Mouse (Mus musculus) stomach, embryonic 14.5 days (tissue): Measurements from ENCODE around the gene Pan2. TPM values are rescaled to one million over a fixed set of nuclear protein-coding genes. Genes with fewer than 3 reads are reported as not detected.

Source experiments
- ATAC-seq: fragments of 200-750 bp; cut with Nextera tagmentation; 2 replicates; pipeline ENCODE4 v1.8.0; 2017; ENCODE audit warnings: low read depth, moderate TSS enrichment; ENCODE audit not compliant: insufficient number of reproducible peaks, insufficient read depth, low FRiP score
- H3K27ac ChIP-seq: fragments of 300-500 bp; sonication (generic); 2 replicates; pipeline ENCODE4 v1.5.1; 2014; ENCODE audit warnings: mild to moderate bottlenecking, low read length, moderate library complexity, mixed read lengths
- H3K27me3 ChIP-seq: fragments of 300-500 bp; sonication (generic); 2 replicates; pipeline ENCODE4 v1.6.1; 2014; ENCODE audit warnings: low read length, control low read depth, mixed read lengths; ENCODE audit not compliant: control insufficient read depth, insufficient read depth
- H3K36me3 ChIP-seq: fragments of 300-500 bp; sonication (generic); 2 replicates; pipeline ENCODE4 v1.6.1; 2014; ENCODE audit warnings: mild to moderate bottlenecking, control low read depth, low read length, moderate library complexity, mixed read lengths; ENCODE audit not compliant: control insufficient read depth, insufficient read depth
- H3K4me1 ChIP-seq: fragments of 300-500 bp; sonication (generic); 2 replicates; pipeline ENCODE4 v1.6.1; 2014; ENCODE audit warnings: low read length, control low read depth, mixed read lengths; ENCODE audit not compliant: control insufficient read depth, insufficient read depth
- H3K4me2 ChIP-seq: fragments of 300-500 bp; sonication (generic); replicated peaks from 2 replicates; pipeline ENCODE4 v1.6.1; 2014; ENCODE audit warnings: low read depth, low read length, control low read depth
- H3K4me3 ChIP-seq: fragments of 300-500 bp; sonication (generic); 2 replicates; pipeline ENCODE4 v1.5.1; 2014; ENCODE audit warnings: low read depth, low read length, control low read depth
- H3K9ac ChIP-seq: fragments of 300-500 bp; sonication (generic); replicated peaks from 2 replicates; pipeline ENCODE4 v1.6.1; 2014; ENCODE audit warnings: low read depth, mild to moderate bottlenecking, control low read depth, low read length, moderate library complexity, mixed read lengths
- H3K9me3 ChIP-seq: fragments of 300-500 bp; sonication (generic); 2 replicates; pipeline ENCODE4 v1.6.1; 2016; ENCODE audit warnings: low read depth, low read length, control low read depth; ENCODE audit not compliant: control insufficient read depth
- WGBS: fragments of 180-500 bp; shearing (Covaris S2); extraction: QIAGEN DNeasy Blood & Tissue Kit; methylation state at CpG from one replicate; pipeline ENCODE4 v1.1.7; 2014; 5-methylcytosine and 5-hydroxymethylcytosine counted together
- polyA plus RNA-seq: library from polyadenylated mRNA; unstranded; fragments of >200 nt; fragmentation: Nextera tagmentation; extraction: Ambion mirVana; gene quantifications from 2 replicates; pipeline ENCODE4 v1.2.1, GENCODE M21; 2014

Pan2 gene
- polyA plus RNA-seq, 1 experiment from 2014 or later = 34.8 TPM

GRCm38 (mm10) chr10:128358796-128359195, 55.7 kb downstream of the Pan2 start:
- no peaks in the 10 kb centered on the region for H3K4me1 ChIP-seq
- H3K27me3 ChIP-seq = no peaks in the 10 kb centered on the region
- peaks cover 65% of the 10 kb centered on the region for H3K36me3 ChIP-seq
- ATAC-seq = no peak
- H3K4me3 ChIP-seq = no peak overlapping the region
- H3K27ac ChIP-seq = no peak overlapping the region
- no peaks in the 10 kb centered on the region for H3K9me3 ChIP-seq
- no peak overlapping the region for H3K9ac ChIP-seq
- 43% methylated on average over 2 of the region's 2 CpGs for WGBS
- no peak overlapping the region for H3K4me2 ChIP-seq

- H3K27ac ChIP-seq = no peak overlapping the region
- H3K9me3 ChIP-seq = no peaks in the 10 kb centered on the region
- no peak overlapping the region for H3K4me3 ChIP-seq
- ATAC-seq = no peak
- no peak overlapping the region for H3K4me2 ChIP-seq
- no peaks in the 10 kb centered on the region for H3K27me3 ChIP-seq
- no peaks in the 10 kb centered on the region for H3K4me1 ChIP-seq
- 86% methylated on average over 6 of the region's 6 CpGs for WGBS
- H3K9ac ChIP-seq = no peak overlapping the region
- H3K36me3 ChIP-seq = peaks cover 61% of the 10 kb centered on the region
Measured at GRCm38 (mm10) chr10:128359226-128359625, 56.1 kb downstream of the Pan2 start.

GRCm38 (mm10) chr10:128361836-128362235, 58.7 kb downstream of the Pan2 start:
- H3K4me2 ChIP-seq = no peak overlapping the region
- ATAC-seq = no peak
- 89% methylated on average over 6 of the region's 6 CpGs for WGBS

GRCm38 (mm10) chr10:128362568-128362967, 59.4 kb downstream of the Pan2 start:
- Histone ChIP-seq H3K27ac (no peak overlapping the region), H3K27me3 (no peaks in the 10 kb centered on the region), H3K4me3 (no peak overlapping the region), H3K4me1 (peaks cover under 1% of the 10 kb centered on the region; the same call in 1 of the 2 replicates), H3K36me3 (peaks cover 56% of the 10 kb centered on the region), H3K9me3 (no peaks in the 10 kb centered on the region), H3K9ac (no peak overlapping the region), H3K4me2 (no peak overlapping the region)
- no peak for ATAC-seq
- whole genome bisulfite sequencing = 47% methylated on average over 3 of the region's 3 CpGs

More at GRCm38 (mm10) chr10:128361836-128362235, 58.7 kb downstream of the Pan2 start:
- Histone ChIP-seq H3K9me3 (no peaks in the 10 kb centered on the region), H3K36me3 (peaks cover 60% of the 10 kb centered on the region), H3K27ac (no peak overlapping the region), H3K4me3 (no peak overlapping the region), H3K9ac (no peak overlapping the region), H3K27me3 (no peaks in the 10 kb centered on the region), H3K4me1 (no peaks in the 10 kb centered on the region)

GRCm38 (mm10) chr10:128367899-128368401, 64.8 kb downstream of the Pan2 start:
- no peaks in the 10 kb centered on the region for H3K27me3 ChIP-seq
- peaks cover 8% of the 10 kb centered on the region; the same call in 1 of the 2 replicates for H3K4me1 ChIP-seq
- peak overlapping the region; percentile 87 for H3K4me2 ChIP-seq

GRCm38 (mm10) chr10:128368402-128369217, 65.5 kb downstream of the Pan2 start, which contains the start of gene Coq10a:
Gene Coq10a (minus strand): TSS chr10:128368997.
- Histone ChIP-seq H3K9ac (peak within 1 kb of the TSS; percentile 69), H3K9me3 (no peaks in the 10 kb centered on the region), H3K4me2 (peak within 1 kb of the TSS; percentile 87), H3K4me3 (peak within 1 kb of the TSS; percentile 66), H3K4me1 (peaks cover 8% of the 10 kb centered on the region; the same call in 1 of the 2 replicates), H3K36me3 (peaks cover 5% of the 10 kb centered on the region; the same call in 1 of the 2 replicates), H3K27me3 (no peaks in the 10 kb centered on the region), H3K27ac (peak within 1 kb of the TSS; percentile 89)
- ATAC-seq = peak; percentile 93
- WGBS = under 1% methylated on average over 87 of the region's 87 CpGs

More at GRCm38 (mm10) chr10:128367899-128368401, 64.8 kb downstream of the Pan2 start:
- Histone ChIP-seq H3K4me3 (peak overlapping the region; percentile 66), H3K9ac (peak overlapping the region; percentile 69), H3K36me3 (peaks cover 11% of the 10 kb centered on the region), H3K27ac (peak overlapping the region; percentile 89), H3K9me3 (no peaks in the 10 kb centered on the region)
- 16% methylated on average over 19 of the region's 19 CpGs for WGBS
- ATAC-seq = no peak

- peak overlapping the region; percentile 89 for H3K27ac ChIP-seq
- peaks cover 5% of the 10 kb centered on the region; the same call in 1 of the 2 replicates for H3K36me3 ChIP-seq
- H3K4me1 ChIP-seq = peaks cover 8% of the 10 kb centered on the region; the same call in 1 of the 2 replicates
- H3K4me2 ChIP-seq = peak overlapping the region; percentile 87
- no peak for ATAC-seq
- H3K9me3 ChIP-seq = no peaks in the 10 kb centered on the region
- 4% methylated on average over 9 of the region's 9 CpGs for WGBS
- H3K4me3 ChIP-seq = peak overlapping the region; percentile 66
- no peaks in the 10 kb centered on the region for H3K27me3 ChIP-seq
- H3K9ac ChIP-seq = peak overlapping the region; percentile 69; the same call in 1 of the 2 replicates
Measured at GRCm38 (mm10) chr10:128369218-128369543, 66.0 kb downstream of the Pan2 start.

GRCm38 (mm10) chr10:128369599-128369998, 66.5 kb downstream of the Pan2 start:
- Histone ChIP-seq H3K27me3 (no peaks in the 10 kb centered on the region), H3K4me2 (peak overlapping the region; percentile 87), H3K36me3 (peaks cover 5% of the 10 kb centered on the region; the same call in 1 of the 2 replicates), H3K9me3 (no peaks in the 10 kb centered on the region), H3K9ac (no peak overlapping the region), H3K4me3 (peak overlapping the region; percentile 66; the same call in 1 of the 2 replicates), H3K27ac (peak overlapping the region; percentile 89), H3K4me1 (peaks cover 8% of the 10 kb centered on the region; the same call in 1 of the 2 replicates)
- 72% methylated on average over 6 of the region's 6 CpGs for WGBS
- no peak for ATAC-seq
